Mouse (Mus musculus): ENCODE measurements around the gene Bclaf1. TPM values are rescaled to one million over a fixed set of nuclear protein-coding genes. Genes with fewer than 3 reads are reported as not detected.
A peak's percentile ranks its signal among the peaks of the same experiment; 100 is the strongest.

Bclaf1 gene
- polyA plus RNA-seq, 1 experiment from 2014 or later, result 170 TPM

DNA sequence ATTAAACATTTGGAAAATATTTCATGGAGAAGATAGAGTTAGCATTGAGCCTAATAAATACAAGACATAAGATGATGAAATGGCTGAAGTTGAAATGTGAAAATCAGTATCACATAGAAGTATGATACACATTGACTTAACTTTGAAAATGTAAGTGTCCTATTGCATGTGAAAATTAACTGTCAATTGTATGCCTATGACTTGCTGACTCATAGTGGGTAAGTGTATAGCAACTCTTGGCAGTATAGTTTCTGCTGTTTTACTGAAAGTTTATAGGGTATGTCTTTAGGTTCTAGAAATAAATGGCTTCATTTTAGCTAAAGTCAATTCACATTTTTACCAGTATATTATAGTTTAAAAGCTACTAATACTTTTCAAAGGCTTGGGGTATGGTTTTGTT lies 14.0 kb downstream of the Bclaf1 start:
- ATAC-seq (ENCODE audit: low FRiP score, low read depth), result no peak
- Histone ChIP-seq H3K4me2 (replicated peaks) (no peak overlapping the region), H3K9ac (replicated peaks) (no peak overlapping the region), H3K4me1 (no peaks in the 10 kb centered on the region), H3K27ac (replicated peaks) (no peak overlapping the region), H3K4me3 (no peak overlapping the region), H3K36me3 (peaks cover 64% of the 10 kb centered on the region), H3K27me3 (no peaks in the 10 kb centered on the region), H3K9me3 (no peaks in the 10 kb centered on the region)

GRCm38 (mm10) chr10:20331262-20331661 lies 19.0 kb downstream of the Bclaf1 start:
- 96% methylated on average over 2 of the region's 2 CpGs for WGBS
- peaks cover 72% of the 10 kb centered on the region for H3K36me3 ChIP-seq
- no peaks in the 10 kb centered on the region for H3K9me3 ChIP-seq
- H3K27me3 ChIP-seq, result no peaks in the 10 kb centered on the region
- no peak overlapping the region for H3K9ac ChIP-seq (replicated peaks)
- no peaks in the 10 kb centered on the region for H3K4me1 ChIP-seq
- no peak for ATAC-seq (ENCODE audit: low FRiP score, low read depth)
- no peak overlapping the region for H3K4me2 ChIP-seq (replicated peaks)
- H3K27ac ChIP-seq (replicated peaks), result no peak overlapping the region
- no peak overlapping the region for H3K4me3 ChIP-seq

- Histone ChIP-seq H3K9ac (replicated peaks) (no peak overlapping the region), H3K9me3 (no peaks in the 10 kb centered on the region), H3K27me3 (no peaks in the 10 kb centered on the region), H3K4me3 (no peak overlapping the region), H3K27ac (replicated peaks) (no peak overlapping the region), H3K4me2 (replicated peaks) (no peak overlapping the region), H3K4me1 (no peaks in the 10 kb centered on the region), H3K36me3 (peaks cover 78% of the 10 kb centered on the region)
- ATAC-seq (ENCODE audit: low FRiP score, low read depth), result no peak
- WGBS, result 91% methylated on average over 7 of the region's 7 CpGs
These were observed 25.6 kb downstream of the Bclaf1 start for GRCm38 (mm10) chr10:20337872-20338271.

GRCm38 (mm10) chr10:20345736-20346135 lies 33.5 kb downstream of the Bclaf1 start:
- Histone ChIP-seq H3K9ac (replicated peaks) (no peak overlapping the region), H3K36me3 (peaks cover 42% of the 10 kb centered on the region), H3K27ac (replicated peaks) (no peak overlapping the region), H3K4me1 (peaks cover 10% of the 10 kb centered on the region), H3K27me3 (no peaks in the 10 kb centered on the region), H3K4me2 (replicated peaks) (no peak overlapping the region), H3K9me3 (no peaks in the 10 kb centered on the region), H3K4me3 (no peak overlapping the region)
- no peak for ATAC-seq (ENCODE audit: low FRiP score, low read depth)
- WGBS, result 83% methylated on average over 1 of the region's 1 CpGs

- Histone ChIP-seq H3K9me3 (no peaks in the 10 kb centered on the region), H3K9ac (replicated peaks) (peak within 1 kb of the TSS; percentile 62), H3K27me3 (no peaks in the 10 kb centered on the region), H3K27ac (replicated peaks) (peak within 1 kb of the TSS; percentile 49; the same call in 1 of the 2 replicates), H3K4me3 (peak within 1 kb of the TSS; percentile 70), H3K36me3 (peaks cover 30% of the 10 kb centered on the region), H3K4me2 (replicated peaks) (peak within 1 kb of the TSS; percentile 78), H3K4me1 (peaks cover 10% of the 10 kb centered on the region)
- peak; percentile 95 for ATAC-seq (ENCODE audit: low FRiP score, low read depth)
- WGBS, result 1% methylated on average over 56 of the region's 58 CpGs
These were observed 35.3 kb downstream of the Bclaf1 start, which contains the start of gene Mtfr2 for GRCm38 (mm10) chr10:20347285-20348214. TSS of gene Mtfr2 (plus strand) at chr10:20347770.

DNA sequence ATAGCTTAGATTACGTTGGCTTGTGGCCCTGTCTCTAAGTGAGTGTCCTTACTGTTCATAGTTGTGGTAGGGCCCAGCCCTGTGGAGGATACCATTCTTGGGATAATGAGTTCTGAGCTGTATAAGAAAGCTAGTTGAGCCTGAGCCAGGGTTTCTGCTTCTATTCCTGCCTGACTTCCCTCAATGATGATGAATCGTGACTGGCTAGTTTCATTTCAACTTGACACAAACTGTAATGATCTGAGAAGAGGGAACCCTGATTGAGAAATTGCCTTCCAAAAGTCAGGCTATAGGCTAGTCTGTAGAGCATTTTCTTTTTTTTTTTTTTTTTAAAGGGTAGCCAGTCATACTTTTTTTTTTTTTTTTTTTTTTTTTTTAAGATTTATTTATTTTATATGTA lies 36.6 kb downstream of the Bclaf1 start:
- Histone ChIP-seq H3K4me2 (replicated peaks) (0 out of 2 replicates have a peak overlapping the region, but pooled peaks have one; percentile 78), H3K4me3 (no peak overlapping the region), H3K27ac (replicated peaks) (no peak overlapping the region), H3K9me3 (no peaks in the 10 kb centered on the region), H3K9ac (replicated peaks) (no peak overlapping the region), H3K27me3 (no peaks in the 10 kb centered on the region), H3K4me1 (peaks cover 10% of the 10 kb centered on the region), H3K36me3 (peaks cover 19% of the 10 kb centered on the region)
- ATAC-seq (ENCODE audit: low FRiP score, low read depth), result no peak
- 98% methylated on average over 2 of the region's 2 CpGs for WGBS

GRCm38 (mm10) chr10:20361542-20362449 lies 49.5 kb downstream of the Bclaf1 start:
- H3K4me3 ChIP-seq, result no peak overlapping the region
- ATAC-seq (ENCODE audit: low FRiP score, low read depth), result 0 out of 2 replicates have a peak, but pooled peaks have one; percentile 23
- 60% methylated on average over 10 of the region's 10 CpGs for WGBS

GRCm38 (mm10) chr10:20362450-20363118 lies 50.3 kb downstream of the Bclaf1 start:
- no peaks in the 10 kb centered on the region for H3K4me1 ChIP-seq
- peaks cover 2% of the 10 kb centered on the region; the same call in 1 of the 2 replicates for H3K9me3 ChIP-seq
- no peak overlapping the region for H3K4me2 ChIP-seq (replicated peaks)
- no peaks in the 10 kb centered on the region for H3K27me3 ChIP-seq
- H3K27ac ChIP-seq (replicated peaks), result no peak overlapping the region
- WGBS, result 83% methylated on average over 4 of the region's 4 CpGs
- no peak overlapping the region for H3K9ac ChIP-seq (replicated peaks)
- no peak for ATAC-seq (ENCODE audit: low FRiP score, low read depth)
- H3K4me3 ChIP-seq, result no peak overlapping the region
- peaks cover 6% of the 10 kb centered on the region; the same call in 1 of the 2 replicates for H3K36me3 ChIP-seq

More at GRCm38 (mm10) chr10:20361542-20362449, 49.5 kb downstream of the Bclaf1 start:
- Histone ChIP-seq H3K4me1 (no peaks in the 10 kb centered on the region), H3K27ac (replicated peaks) (no peak overlapping the region), H3K27me3 (no peaks in the 10 kb centered on the region), H3K9me3 (no peaks in the 10 kb centered on the region), H3K4me2 (replicated peaks) (no peak overlapping the region), H3K36me3 (peaks cover 7% of the 10 kb centered on the region; the same call in 1 of the 2 replicates), H3K9ac (replicated peaks) (no peak overlapping the region)

DNA sequence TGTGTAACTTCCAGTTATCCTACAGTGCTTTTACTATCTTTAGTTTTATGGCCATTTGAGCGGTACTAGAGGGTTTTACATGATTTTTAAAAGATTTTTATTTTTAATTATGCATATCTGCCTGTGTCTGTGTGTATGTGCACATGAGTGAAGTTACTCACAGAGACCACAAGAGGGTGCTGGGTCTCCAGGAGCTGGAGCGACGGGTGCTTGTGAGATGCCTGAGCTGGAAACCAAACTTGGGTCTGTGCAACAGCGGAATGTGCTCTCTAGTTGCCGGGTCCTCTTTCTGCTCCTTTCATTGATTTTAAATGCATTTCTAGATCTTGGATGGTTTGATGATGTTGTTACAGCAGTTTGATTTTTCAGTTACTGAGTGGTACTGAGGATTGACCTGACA lies 59.8 kb downstream of the Bclaf1 start:
- no peaks in the 10 kb centered on the region for H3K27me3 ChIP-seq
- WGBS, result 92% methylated on average over 5 of the region's 5 CpGs
- H3K4me3 ChIP-seq, result no peak overlapping the region
- H3K4me1 ChIP-seq, result no peaks in the 10 kb centered on the region
- no peaks in the 10 kb centered on the region for H3K36me3 ChIP-seq
- H3K4me2 ChIP-seq (replicated peaks), result no peak overlapping the region
- H3K9ac ChIP-seq (replicated peaks), result no peak overlapping the region
- no peak for ATAC-seq (ENCODE audit: low FRiP score, low read depth)
- H3K9me3 ChIP-seq, result peaks cover 5% of the 10 kb centered on the region; the same call in 1 of the 2 replicates
- no peak overlapping the region for H3K27ac ChIP-seq (replicated peaks)

- no peak overlapping the region for H3K4me3 ChIP-seq
- no peak overlapping the region for H3K9ac ChIP-seq (replicated peaks)
- no peaks in the 10 kb centered on the region for H3K27me3 ChIP-seq
- H3K4me2 ChIP-seq (replicated peaks), result no peak overlapping the region
- WGBS, result 89% methylated on average over 9 of the region's 9 CpGs
- peaks cover 2% of the 10 kb centered on the region; the same call in 1 of the 2 replicates for H3K4me1 ChIP-seq
- no peak for ATAC-seq (ENCODE audit: low FRiP score, low read depth)
- H3K36me3 ChIP-seq, result no peaks in the 10 kb centered on the region
- no peak overlapping the region for H3K27ac ChIP-seq (replicated peaks)
- no peaks in the 10 kb centered on the region for H3K9me3 ChIP-seq
These were observed 65.4 kb downstream of the Bclaf1 start for GRCm38 (mm10) chr10:20377621-20378020.

- Histone ChIP-seq H3K4me2 (replicated peaks) (no peak overlapping the region), H3K9me3 (no peaks in the 10 kb centered on the region), H3K27ac (replicated peaks) (no peak overlapping the region), H3K27me3 (no peaks in the 10 kb centered on the region), H3K4me1 (peaks cover 7% of the 10 kb centered on the region; the same call in 1 of the 2 replicates), H3K9ac (replicated peaks) (no peak overlapping the region), H3K4me3 (no peak overlapping the region), H3K36me3 (no peaks in the 10 kb centered on the region)
- WGBS, result 85% methylated on average over 9 of the region's 9 CpGs
- no peak for ATAC-seq (ENCODE audit: low FRiP score, low read depth)
These were observed 66.9 kb downstream of the Bclaf1 start for GRCm38 (mm10) chr10:20379071-20379735.

Data from midbrain, embryonic 12.5 days (tissue).